Comparison of ENCODE assay signal across 20 mouse cellular contexts in the genomic region with DNA sequence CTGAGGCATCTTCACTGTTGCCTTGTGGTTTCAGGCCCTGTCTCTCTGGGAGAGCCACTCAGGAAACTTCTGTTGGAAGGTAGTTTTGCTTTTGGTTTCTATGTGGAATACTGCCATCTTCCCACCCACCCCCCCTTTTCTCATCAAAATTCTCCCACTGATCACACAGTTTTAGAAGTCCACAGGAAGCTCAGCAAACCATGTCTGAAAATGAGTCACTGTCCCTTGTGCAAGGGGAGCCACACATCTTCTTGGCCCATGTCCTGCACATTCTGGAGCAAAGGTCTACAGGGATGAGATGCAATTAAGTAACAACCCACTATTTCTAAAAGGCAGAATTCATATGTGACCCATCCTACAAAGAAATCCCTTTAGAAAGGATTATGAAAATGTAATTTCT. TPM values are rescaled to one million over a fixed set of nuclear protein-coding genes. Genes with fewer than 3 reads are reported as not detected.
DNase-seq lines count a peak whose midpoint lies in the region; ATAC-seq and TF ChIP-seq lines count a peak whose summit lies in the region.
"Had no signal": no experiment of that assay in that cellular context is flagged by ENCODE, and none has a peak within 500 bp of the region (broad histone marks: within the 10 kb centered on the region; RNA-seq: fewer than 3 reads in every experiment).

No protein-coding gene starts in this region.

- TF ChIP-seq CTCF in gastrocnemius, adult 2 months (IDR thresholded peaks at IDR 0.05), result no peak
- no peak for TF ChIP-seq CTCF in cerebellum, adult 2 months (IDR thresholded peaks at IDR 0.05; ENCODE audit: borderline replicate concordance, insufficient read depth, low read depth, low read length)

- no peaks in the 10 kb centered on the region for H3K27me3 ChIP-seq in cerebellum, adult 2 months (ENCODE audit: control insufficient read depth, insufficient read depth, low read length)
- H3K27me3 ChIP-seq: hindbrain, embryonic 15.5 days; limb, embryonic 15.5 days; lung, embryonic 15.5 days; neural tube, embryonic 12.5 days had no signal

- ATAC-seq in megakaryocyte, adult 5-6 weeks (ENCODE audit: poor library complexity, severe bottlenecking), result peak; percentile 22; the same call in 1 of the 2 replicates
- ATAC-seq: forebrain, postnatal 0 days had no signal

- H3K4me1 ChIP-seq in cerebellum, adult 2 months (ENCODE audit: control insufficient read depth, insufficient read depth, low read length), result no peaks in the 10 kb centered on the region
- H3K4me1 ChIP-seq: hindbrain, embryonic 15.5 days; limb, embryonic 15.5 days; lung, embryonic 15.5 days; neural tube, embryonic 12.5 days had no signal

- TF ChIP-seq POLR2A in cerebellum, adult 2 months (IDR thresholded peaks at IDR 0.05; ENCODE audit: borderline replicate concordance, insufficient read depth, low read length), result no peak

- peak overlapping the region; percentile 43; the same call in 1 of the 2 replicates for H3K27ac ChIP-seq in gastrocnemius, adult 2 months
- no peak overlapping the region for H3K27ac ChIP-seq in cerebellum, adult 2 months (ENCODE audit: insufficient read depth, low read length)
- H3K27ac ChIP-seq: hindbrain, embryonic 15.5 days; limb, embryonic 15.5 days; lung, embryonic 15.5 days; neural tube, embryonic 12.5 days had no signal

- DNase-seq in gastrocnemius, adult 2 months, result peak; percentile 20
- DNase-seq in gastrocnemius, postnatal 25 days, result no peak
- peak; percentile 43 for DNase-seq in lung, postnatal 36 days
- DNase-seq in lung, postnatal 10 days, result no peak
- DNase-seq in thymus, postnatal 14 days, result no peak
- DNase-seq in natural killer cell, adult 2 months (ENCODE audit: low spot score in 2 of 2), result no peak
- no peak for DNase-seq in cerebellum, adult 2 months
- DNase-seq: adrenal gland, postnatal 25 days; forebrain, postnatal 0 days; gastrocnemius, postnatal 14 days; kidney, adult 2 months; kidney, postnatal 25 days; layer of hippocampus, adult 9-11 months; midbrain, embryonic 14.5 days; thymus, adult 2 months had no signal

- H3K4me3 ChIP-seq in gastrocnemius, adult 2 months, result no peak overlapping the region
- no peak overlapping the region for H3K4me3 ChIP-seq in cerebellum, adult 2 months (replicated peaks; ENCODE audit: insufficient read depth, low read depth, low read length)
- H3K4me3 ChIP-seq: hindbrain, embryonic 15.5 days; limb, embryonic 15.5 days; lung, embryonic 15.5 days; neural tube, embryonic 12.5 days had no signal

- intact Hi-C loops in gastrocnemius, adult 2 months (cut with DNase I), result no loop called here

RNA-seq across cellular contexts. Expression of a gene that starts 14.6 kb away (rescaled TPM):
- 10 to 100 TPM; 19.6 to 22.3 TPM for total RNA-seq in gastrocnemius, adult 2 months (2021)
- total RNA-seq in gastrocnemius, postnatal 25 days (2021), result 10 to 100 TPM; 17.7 TPM
- total RNA-seq in megakaryocyte, adult 5-6 weeks (2015), result 56.5 and 56.7 TPM in 2 replicates
- total RNA-seq in megakaryocyte, adult 5-6 weeks (2017), result 85.7 and 87.9 TPM in 2 replicates
- 23.4 and 24.4 TPM in 2 replicates for polyA plus RNA-seq in cerebellum, adult 2 months (2012; rRNA removed)

Comparison
In these comparisons a context has a peak if more than half of its experiments do, and no peak if none do; other contexts are left out.
1. DNase-seq: peak in gastrocnemius, adult 2 months (single experiment) and lung, postnatal 36 days (single experiment); none in gastrocnemius, postnatal 25 days (single experiment), lung, postnatal 10 days (single experiment), thymus, postnatal 14 days (single experiment), natural killer cell, adult 2 months (0 of 2) and cerebellum, adult 2 months (0 of 2).